Mouse (Mus musculus): ENCODE data around the gene Sorcs3.

GRCm38 (mm10) chr19:48734370-48734769, 528.5 kb downstream of the Sorcs3 start:
- TF ChIP-seq POLR2A (IDR thresholded peaks at IDR 0.05; ENCODE audit: insufficient read length, low read depth): no peak
- TF ChIP-seq REST (IDR thresholded peaks at IDR 0.05; ENCODE audit: insufficient read depth, insufficient read length): no peak
- TF ChIP-seq POLR2AphosphoS2 (IDR thresholded peaks at IDR 0.05; ENCODE audit: insufficient read length, low read depth): no peak
- TF ChIP-seq CEBPB (IDR thresholded peaks at IDR 0.05; ENCODE audit: insufficient read depth, poor library complexity, severe bottlenecking): no peak
- TF ChIP-seq SRF (IDR thresholded peaks at IDR 0.05; ENCODE audit: control insufficient read depth, insufficient read length, low read depth): no peak
- no peak for TF ChIP-seq E2F4 (IDR thresholded peaks at IDR 0.05; ENCODE audit: insufficient read depth)
- TF ChIP-seq USF1 (IDR thresholded peaks at IDR 0.05; ENCODE audit: low read depth): no peak
- no peak for TF ChIP-seq MAX (IDR thresholded peaks at IDR 0.05; ENCODE audit: low read depth)
- no peak for TF ChIP-seq MYOD1 (IDR thresholded peaks at IDR 0.05; ENCODE audit: control insufficient read depth in 1 of 3, insufficient read length in 2 of 3, low read depth in 2 of 3)
